Mouse (Mus musculus) granulocyte monocyte progenitor cell, adult 5-6 weeks (primary cell): Measurements from ENCODE around the gene Cnot2. TPM values are rescaled to one million over a fixed set of nuclear protein-coding genes. Genes with fewer than 3 reads are reported as not detected.
"Not testable (repeated sequence)": the region's sequence is repeated elsewhere in the genome, so short reads cannot be mapped to it uniquely, and the experiment has no call there.

ENCODE experiments used
- ATAC-seq: replicated peaks from 2 replicates; pipeline ENCODE4 v1.8.0; 2016; ENCODE audit warnings: mild to moderate bottlenecking, moderate TSS enrichment, inconsistent platforms; ENCODE audit not compliant: poor library complexity, severe bottlenecking
- total RNA-seq, 2 experiments: library from RNA; stranded (forward) in 1 of 2; stranded (reverse) in 1 of 2; fragments of 200-712, 200-1000 nt in 1 of 2; fragments of >200 nt in 1 of 2; fragmentation: Nextera tagmentation in 1 of 2; gene quantifications; 2 replicates each; pipeline ENCODE4 v1.2.3; 2014 to 2017

The Cnot2 gene
- total RNA-seq (2014; fragmentation: Nextera tagmentation) (83.5 and 98.9 TPM in 2 replicates), total RNA-seq (2017) (108 and 117 TPM in 2 replicates)

GRCm38 (mm10) chr10:116581369-116581718 lies at the start of gene Cnot2:
Gene Cnot2 (minus strand): TSS chr10:116581511.
- ATAC-seq = peak; percentile 69

- ATAC-seq = no peak
These were observed 47.6 kb upstream of the Cnot2 start for GRCm38 (mm10) chr10:116628926-116629325.

GRCm38 (mm10) chr10:116626009-116626408 lies 44.7 kb upstream of the Cnot2 start:
- no peak for ATAC-seq

DNA sequence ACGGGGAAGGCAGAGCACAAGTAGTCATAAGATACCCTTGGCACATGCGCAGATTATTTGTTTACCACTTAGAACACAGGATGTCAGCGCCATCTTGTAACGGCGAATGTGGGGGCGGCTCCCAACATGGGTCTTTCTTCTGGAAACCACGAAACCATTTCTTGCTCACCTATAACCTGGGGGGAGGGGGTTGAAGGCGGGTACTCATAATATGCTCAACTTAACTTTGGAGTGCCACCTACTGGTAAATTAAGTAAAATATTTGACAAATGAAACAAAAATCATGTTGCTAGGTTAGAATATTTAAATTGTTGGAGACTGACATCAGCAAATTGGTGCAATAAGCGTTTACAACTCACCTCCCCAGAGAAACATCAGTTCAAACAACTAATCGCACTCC lies 31.9 kb upstream of the Cnot2 start:
- not testable (repeated sequence) for ATAC-seq

DNA sequence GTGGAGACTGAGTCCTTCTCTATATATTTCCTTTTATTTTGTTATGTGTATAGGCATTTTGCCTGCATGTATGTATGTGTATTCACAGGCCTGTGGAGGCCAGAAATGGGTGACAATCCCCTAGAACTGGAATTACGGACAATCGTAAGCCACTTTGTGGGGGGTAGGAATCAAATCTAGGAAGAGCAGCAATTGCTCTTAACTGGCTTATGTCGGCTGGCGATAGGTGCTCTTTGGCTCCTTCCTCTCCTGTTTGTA lies 23.5 kb upstream of the Cnot2 start:
- ATAC-seq = no peak

DNA sequence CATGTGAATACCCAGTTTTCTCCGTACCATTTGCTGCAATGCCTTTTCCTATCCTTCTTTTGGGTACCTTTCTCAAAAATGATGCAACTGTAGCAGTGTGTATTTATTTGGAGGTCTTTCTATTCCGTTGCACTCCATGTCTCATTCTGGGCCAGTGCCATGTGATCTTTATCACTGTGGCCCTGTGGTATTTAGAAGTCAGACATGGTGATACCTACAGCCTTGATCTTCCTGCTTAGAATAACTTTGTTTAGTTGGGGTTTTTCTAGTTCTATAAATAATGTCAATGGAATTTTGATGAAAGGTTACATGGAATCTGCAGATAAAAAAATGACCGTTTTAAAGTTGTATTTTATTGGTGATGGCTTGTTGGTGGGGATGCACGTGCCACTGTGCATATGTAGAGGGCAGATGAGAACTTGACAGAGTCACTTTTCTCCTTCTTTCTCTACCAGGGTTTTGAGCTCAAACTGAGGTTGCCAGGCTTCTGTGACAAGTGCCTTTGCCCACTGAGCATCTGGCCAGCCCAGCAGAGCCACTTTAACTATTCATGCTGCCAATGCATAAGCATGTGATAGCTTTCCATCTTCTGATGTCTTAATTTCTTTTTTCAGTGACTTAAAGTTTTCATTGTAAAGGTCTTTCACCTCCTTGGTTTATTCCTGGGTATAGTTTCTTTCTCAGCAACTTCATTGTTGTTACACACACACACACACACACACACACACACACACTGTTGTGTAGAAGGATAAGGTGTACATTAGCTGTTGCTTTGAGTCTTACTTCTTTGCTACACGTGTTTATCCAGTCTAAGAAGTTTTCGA lies 23.0 kb upstream of the Cnot2 start:
- ATAC-seq = no peak

GRCm38 (mm10) chr10:116599056-116599850 lies 17.9 kb upstream of the Cnot2 start:
- ATAC-seq = no peak

GRCm38 (mm10) chr10:116582738-116583137 lies 1.4 kb upstream of the Cnot2 start:
- peak; percentile 49 for ATAC-seq

DNA sequence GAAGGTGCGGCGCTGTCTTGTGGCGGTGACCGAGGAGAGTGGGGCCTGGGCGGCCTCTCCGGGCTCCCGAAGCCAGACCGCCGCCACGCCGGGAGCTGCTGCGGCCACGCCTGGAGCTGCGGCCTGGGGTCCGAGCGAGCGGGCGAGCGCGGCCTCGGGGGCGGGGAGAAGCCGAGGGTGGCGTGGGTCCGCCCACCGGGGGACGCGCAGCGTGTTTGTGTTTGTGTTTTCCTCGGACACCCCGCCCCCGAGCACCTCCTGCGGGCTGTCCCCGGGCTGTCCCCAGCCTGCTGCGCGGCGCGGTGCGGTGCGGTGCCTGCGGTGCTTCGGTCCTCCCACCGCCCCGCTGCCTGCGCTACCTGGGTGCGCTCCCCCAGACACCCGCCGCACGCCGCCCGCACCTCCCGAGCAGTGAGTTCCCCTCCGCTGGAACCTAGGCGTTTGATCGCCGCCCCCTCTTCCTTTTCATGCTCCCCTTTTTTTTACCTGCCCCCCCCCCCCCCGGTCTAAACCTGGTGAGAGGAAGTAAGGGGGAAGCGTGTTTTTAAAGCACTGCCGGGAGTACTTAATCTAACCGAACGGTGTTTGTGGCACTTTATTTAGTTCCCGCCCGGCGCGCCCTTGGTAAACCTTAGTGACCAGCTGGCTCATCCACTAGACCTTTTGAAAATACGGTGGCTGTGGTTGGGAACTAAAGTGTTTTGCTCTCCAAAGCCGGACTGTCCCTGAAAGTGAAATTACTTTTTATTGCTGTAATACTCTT lies 589 bp upstream of the Cnot2 start:
- peak; percentile 47 for ATAC-seq

DNA sequence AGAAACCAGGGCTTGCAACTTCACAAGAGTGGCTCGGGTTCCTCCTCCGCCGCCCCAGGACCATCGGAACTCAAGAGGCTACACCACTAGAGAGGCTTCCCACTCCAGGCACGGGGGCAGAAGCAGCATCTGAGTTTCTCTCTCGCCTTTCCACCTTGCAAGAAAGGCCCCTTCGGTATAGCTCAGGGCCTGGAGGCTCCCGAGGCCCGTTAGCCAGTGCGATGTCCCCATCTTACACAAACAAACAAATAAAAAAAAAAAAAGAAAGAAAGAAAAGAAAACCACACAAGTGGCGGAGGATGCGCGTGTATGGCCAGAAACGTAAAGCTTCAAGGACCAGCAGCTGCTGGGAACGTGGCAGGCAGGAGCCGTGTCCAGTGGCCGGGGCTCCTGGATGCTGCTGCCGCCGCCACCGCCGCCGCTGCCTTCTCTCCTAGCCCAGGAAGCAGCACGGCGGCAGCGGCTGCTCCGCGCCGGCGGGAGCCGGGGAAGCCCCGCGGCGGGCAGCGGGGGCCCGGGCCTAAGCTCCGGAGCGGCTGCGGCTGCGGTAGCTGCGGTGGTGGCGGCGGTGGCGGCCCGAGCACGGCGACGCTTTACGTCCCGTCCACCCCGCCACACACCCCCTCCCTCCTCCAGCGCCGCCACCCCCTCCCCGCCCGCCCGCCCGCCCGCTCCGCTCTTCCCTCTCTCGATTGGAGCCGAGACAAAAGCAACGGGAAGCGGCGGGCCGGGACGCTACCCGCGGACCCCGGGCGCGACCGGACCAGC lies 536 bp downstream of the Cnot2 start:
- peak; percentile 45 for ATAC-seq

DNA sequence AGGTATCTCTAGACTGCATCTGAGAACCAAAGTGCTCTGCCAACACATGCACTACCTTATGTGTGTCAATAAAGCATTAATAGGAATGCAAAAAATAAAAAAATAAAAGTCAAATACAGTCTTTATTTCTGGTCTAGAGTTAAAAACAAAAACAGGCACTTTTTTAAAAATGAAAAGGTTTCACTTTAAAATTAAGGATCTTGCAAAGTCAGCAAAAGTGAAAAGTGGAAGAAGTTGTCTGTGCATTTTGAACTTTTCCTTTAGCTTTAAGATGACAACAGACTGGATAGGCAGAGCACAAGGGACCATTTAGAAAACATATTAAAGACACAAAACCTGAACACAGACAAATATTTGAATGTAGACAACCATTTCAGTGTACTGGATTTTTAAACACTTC lies 1.8 kb downstream of the Cnot2 start:
- no peak for ATAC-seq

- no peak for ATAC-seq
These were observed 2.9 kb downstream of the Cnot2 start for GRCm38 (mm10) chr10:116578375-116578774.

- ATAC-seq = no peak
These were observed 4.1 kb downstream of the Cnot2 start for GRCm38 (mm10) chr10:116577181-116577580.

DNA sequence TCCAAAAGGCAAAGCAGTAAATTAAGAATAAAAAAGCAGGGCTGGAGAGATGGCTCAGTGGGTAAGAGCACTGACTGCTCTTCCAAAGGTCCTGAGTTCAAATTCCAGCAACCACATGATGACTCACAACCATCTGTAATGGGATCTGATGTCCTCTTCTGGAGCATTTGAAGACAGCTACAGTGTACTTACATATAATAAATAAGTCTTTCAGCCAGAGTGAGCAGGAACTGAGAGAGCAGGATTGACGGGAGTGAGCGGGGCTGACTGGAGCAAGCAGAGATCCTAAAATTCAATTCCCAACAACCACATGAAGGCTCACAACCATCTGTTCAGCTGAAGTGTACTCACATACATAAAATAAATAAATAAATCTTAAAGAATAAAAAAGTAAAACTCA lies 5.2 kb downstream of the Cnot2 start:
- ATAC-seq = not testable (repeated sequence)

DNA sequence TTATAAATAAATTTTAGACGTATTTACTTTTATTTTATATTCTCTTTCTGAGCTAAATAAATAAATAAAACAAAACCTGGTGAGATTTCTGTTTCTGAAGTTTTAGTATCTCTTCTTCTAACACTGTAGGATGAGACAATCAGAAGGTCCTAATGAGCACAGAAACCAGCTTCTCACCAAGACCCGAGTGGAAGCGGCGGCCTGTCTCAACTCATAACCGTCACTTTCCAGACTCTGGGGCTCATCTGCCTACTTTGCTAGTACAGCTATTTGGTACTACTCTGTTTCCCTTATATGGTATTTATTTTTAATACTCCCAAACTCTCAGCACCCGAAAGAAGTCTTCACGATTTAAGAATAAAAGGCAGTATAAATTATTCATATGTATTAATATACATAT lies 10.8 kb downstream of the Cnot2 start:
- no peak for ATAC-seq

DNA sequence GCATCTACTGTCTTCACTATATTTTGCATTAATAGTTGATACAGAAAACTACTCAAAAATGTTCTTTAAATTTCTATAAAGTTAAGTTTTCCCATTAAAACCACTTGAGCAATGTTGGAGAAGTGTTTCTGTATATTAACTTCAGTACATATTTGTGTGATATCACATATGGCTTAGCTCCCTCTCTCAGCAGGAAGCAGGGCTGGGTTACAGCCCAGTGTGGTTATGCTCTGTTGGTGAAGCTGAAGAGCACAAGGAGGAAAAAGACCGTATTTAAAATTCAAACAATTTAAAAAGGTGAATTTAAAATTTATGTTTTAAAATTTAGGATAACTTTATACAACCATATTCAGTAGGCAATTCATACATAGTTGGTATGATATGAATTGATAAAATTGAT lies 12.8 kb downstream of the Cnot2 start:
- no peak for ATAC-seq

DNA sequence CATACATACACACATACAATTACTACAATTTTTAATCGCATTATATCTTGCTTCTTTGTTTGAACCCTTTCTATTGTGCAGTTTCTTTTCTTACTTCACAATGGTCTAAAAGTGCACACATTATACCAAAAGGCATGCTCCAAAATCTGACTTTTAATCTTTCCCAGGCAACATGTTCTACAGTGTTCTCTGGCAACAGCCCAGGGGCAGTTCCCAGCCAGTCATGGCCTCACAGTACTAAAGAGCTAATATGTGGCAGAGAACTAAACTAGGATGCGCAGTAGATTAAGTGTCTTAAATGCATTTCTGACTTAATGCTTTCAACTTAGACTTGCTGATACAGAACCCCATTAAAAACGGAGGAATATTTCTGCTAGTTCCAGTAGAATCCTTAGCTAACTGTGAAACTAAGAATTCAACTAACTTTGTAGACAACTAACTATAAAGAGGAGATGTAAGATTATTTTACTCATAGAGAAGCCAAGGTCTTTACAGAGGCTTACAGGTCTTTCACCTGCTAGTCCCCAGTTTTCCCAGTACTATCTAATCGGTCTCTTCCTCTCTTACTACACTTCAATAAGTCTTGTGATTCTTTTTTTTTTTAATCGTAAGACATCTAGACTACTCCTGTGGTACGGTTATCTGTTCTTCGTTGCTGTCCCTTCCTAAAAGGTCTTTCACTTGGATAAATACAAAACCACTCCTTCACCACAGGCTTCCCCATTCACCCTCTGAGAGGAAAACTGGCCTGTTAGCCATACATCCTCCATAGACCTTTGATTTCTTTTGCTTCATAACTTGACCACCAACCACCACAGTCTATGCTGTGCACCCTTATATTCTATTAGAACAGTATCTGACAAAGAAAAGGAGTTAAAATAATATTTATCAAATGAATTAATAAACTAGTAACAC lies 13.6 kb downstream of the Cnot2 start:
- ATAC-seq = peak; percentile 67

GRCm38 (mm10) chr10:116566492-116566891 lies 14.8 kb downstream of the Cnot2 start:
- not testable (repeated sequence) for ATAC-seq
